Mouse (Mus musculus) stomach, embryonic 14.5 days (tissue): Measurements from ENCODE around the gene Blvrb. TPM values are rescaled to one million over a fixed set of nuclear protein-coding genes. Genes with fewer than 3 reads are reported as not detected.
A peak's percentile ranks its signal among the peaks of the same experiment; 100 is the strongest.

ENCODE experiments used
- ATAC-seq: fragments of 200-750 bp; cut with Nextera tagmentation; 2 replicates; pipeline ENCODE4 v1.8.0; 2017; ENCODE audit warnings: low read depth, moderate TSS enrichment; ENCODE audit not compliant: insufficient number of reproducible peaks, insufficient read depth, low FRiP score
- H3K27ac ChIP-seq: fragments of 300-500 bp; sonication (generic); 2 replicates; pipeline ENCODE4 v1.5.1; 2014; ENCODE audit warnings: mild to moderate bottlenecking, low read length, moderate library complexity, mixed read lengths
- H3K27me3 ChIP-seq: fragments of 300-500 bp; sonication (generic); 2 replicates; pipeline ENCODE4 v1.6.1; 2014; ENCODE audit warnings: low read length, control low read depth, mixed read lengths; ENCODE audit not compliant: control insufficient read depth, insufficient read depth
- H3K36me3 ChIP-seq: fragments of 300-500 bp; sonication (generic); 2 replicates; pipeline ENCODE4 v1.6.1; 2014; ENCODE audit warnings: mild to moderate bottlenecking, control low read depth, low read length, moderate library complexity, mixed read lengths; ENCODE audit not compliant: control insufficient read depth, insufficient read depth
- H3K4me1 ChIP-seq: fragments of 300-500 bp; sonication (generic); 2 replicates; pipeline ENCODE4 v1.6.1; 2014; ENCODE audit warnings: low read length, control low read depth, mixed read lengths; ENCODE audit not compliant: control insufficient read depth, insufficient read depth
- H3K4me2 ChIP-seq: fragments of 300-500 bp; sonication (generic); replicated peaks from 2 replicates; pipeline ENCODE4 v1.6.1; 2014; ENCODE audit warnings: low read depth, low read length, control low read depth
- H3K4me3 ChIP-seq: fragments of 300-500 bp; sonication (generic); 2 replicates; pipeline ENCODE4 v1.5.1; 2014; ENCODE audit warnings: low read depth, low read length, control low read depth
- H3K9ac ChIP-seq: fragments of 300-500 bp; sonication (generic); replicated peaks from 2 replicates; pipeline ENCODE4 v1.6.1; 2014; ENCODE audit warnings: low read depth, mild to moderate bottlenecking, control low read depth, low read length, moderate library complexity, mixed read lengths
- H3K9me3 ChIP-seq: fragments of 300-500 bp; sonication (generic); 2 replicates; pipeline ENCODE4 v1.6.1; 2016; ENCODE audit warnings: low read depth, low read length, control low read depth; ENCODE audit not compliant: control insufficient read depth
- WGBS: fragments of 180-500 bp; shearing (Covaris S2); extraction: QIAGEN DNeasy Blood & Tissue Kit; methylation state at CpG from one replicate; pipeline ENCODE4 v1.1.7; 2014; 5-methylcytosine and 5-hydroxymethylcytosine counted together
- polyA plus RNA-seq: library from polyadenylated mRNA; unstranded; fragments of >200 nt; fragmentation: Nextera tagmentation; extraction: Ambion mirVana; gene quantifications from 2 replicates; pipeline ENCODE4 v1.2.1, GENCODE M21; 2014

The Blvrb gene
- polyA plus RNA-seq, 1 experiment from 2014 or later = 78.3 TPM

- Histone ChIP-seq H3K36me3 (no peaks in the 10 kb centered on the region), H3K27ac (no peak overlapping the region), H3K9ac (no peak overlapping the region), H3K4me3 (no peak overlapping the region), H3K27me3 (no peaks in the 10 kb centered on the region), H3K9me3 (no peaks in the 10 kb centered on the region), H3K4me2 (no peak overlapping the region), H3K4me1 (no peaks in the 10 kb centered on the region)
- no peak for ATAC-seq
- WGBS = 45% methylated on average over 2 of the region's 2 CpGs
Observed at GRCm38 (mm10) chr7:27417151-27417550, 30.6 kb upstream of the Blvrb start.

DNA sequence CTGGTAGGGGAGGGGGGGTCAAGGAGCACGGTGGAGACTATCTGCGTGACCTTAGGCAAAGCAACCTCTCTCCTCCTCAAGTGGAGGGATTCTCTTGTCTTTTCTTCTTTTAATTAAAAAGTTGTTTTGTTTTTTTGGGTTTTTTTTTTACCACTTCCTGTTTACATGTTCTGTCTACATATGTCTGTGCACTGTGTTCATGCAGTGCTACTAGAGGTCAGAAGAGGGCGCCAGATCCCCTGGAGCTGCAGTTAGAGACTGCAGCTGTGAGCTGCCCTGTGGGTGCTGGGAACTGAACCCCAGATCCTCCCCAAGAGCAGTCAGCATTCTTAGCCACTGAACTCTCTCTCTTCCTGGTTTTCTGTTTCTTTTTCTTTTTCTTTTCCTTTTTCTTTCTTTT lies 28.7 kb upstream of the Blvrb start:
- no peak for ATAC-seq
- H3K9me3 ChIP-seq = peaks cover 3% of the 10 kb centered on the region; the same call in 1 of the 2 replicates
- no peaks in the 10 kb centered on the region for H3K36me3 ChIP-seq
- H3K4me3 ChIP-seq = no peak overlapping the region
- H3K9ac ChIP-seq = no peak overlapping the region
- no peaks in the 10 kb centered on the region for H3K27me3 ChIP-seq
- H3K4me2 ChIP-seq = no peak overlapping the region
- no peak overlapping the region for H3K27ac ChIP-seq
- 77% methylated on average over 3 of the region's 3 CpGs for WGBS
- H3K4me1 ChIP-seq = no peaks in the 10 kb centered on the region

DNA sequence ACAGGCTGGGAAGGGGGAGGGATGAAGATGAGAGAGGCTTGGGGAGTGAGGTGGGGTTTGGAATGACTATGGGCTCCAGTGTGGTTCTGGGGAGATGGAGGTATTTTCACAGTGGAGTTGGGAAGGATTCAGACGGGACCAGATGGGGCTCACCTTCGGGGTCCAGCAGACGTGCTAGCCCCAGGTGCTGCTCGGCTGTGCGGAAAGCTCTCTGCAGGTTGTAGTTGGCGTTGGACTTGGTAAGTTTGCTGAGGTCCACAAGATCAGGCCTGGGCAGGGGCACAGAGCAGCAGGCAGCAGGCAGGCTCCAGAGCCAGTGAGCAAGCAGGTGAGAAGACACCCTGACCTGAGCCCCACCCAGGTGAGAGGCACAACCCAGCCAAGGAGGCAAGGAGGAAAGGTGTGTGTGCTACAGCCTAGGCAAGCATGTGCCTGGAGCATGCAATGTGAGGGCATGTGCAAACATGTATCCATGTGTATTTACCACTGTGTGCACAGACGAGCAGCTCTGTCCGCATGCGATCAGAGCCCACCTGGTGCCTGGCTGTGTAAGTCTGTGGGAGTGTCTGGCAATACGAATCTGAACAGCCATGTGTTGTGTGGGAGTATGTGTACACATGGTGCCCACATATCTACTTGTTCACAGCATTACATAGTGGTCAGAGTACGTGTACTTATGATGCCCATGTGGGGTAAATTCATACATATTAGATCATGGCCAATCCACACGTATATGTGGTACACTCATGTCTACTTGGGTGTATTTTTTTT lies 24.0 kb upstream of the Blvrb start:
- no peak overlapping the region for H3K4me3 ChIP-seq
- ATAC-seq = no peak
- H3K4me1 ChIP-seq = no peaks in the 10 kb centered on the region
- H3K27me3 ChIP-seq = no peaks in the 10 kb centered on the region
- H3K27ac ChIP-seq = no peak overlapping the region
- no peaks in the 10 kb centered on the region for H3K36me3 ChIP-seq
- 81% methylated on average over 12 of the region's 12 CpGs for WGBS
- no peak overlapping the region for H3K9ac ChIP-seq
- no peak overlapping the region for H3K4me2 ChIP-seq
- peaks cover 3% of the 10 kb centered on the region; the same call in 1 of the 2 replicates for H3K9me3 ChIP-seq

- ATAC-seq = no peak
- WGBS = 87% methylated on average over 1 of the region's 1 CpGs
Observed at GRCm38 (mm10) chr7:27427387-27427786, 20.4 kb upstream of the Blvrb start.

GRCm38 (mm10) chr7:27428002-27428401 lies 19.8 kb upstream of the Blvrb start:
- 74% methylated on average over 11 of the region's 11 CpGs for WGBS
- H3K36me3 ChIP-seq = no peaks in the 10 kb centered on the region

More at GRCm38 (mm10) chr7:27427387-27427786, 20.4 kb upstream of the Blvrb start:
- no peak overlapping the region for H3K9ac ChIP-seq
- no peaks in the 10 kb centered on the region for H3K27me3 ChIP-seq
- no peak overlapping the region for H3K27ac ChIP-seq
- peaks cover 8% of the 10 kb centered on the region; the same call in 1 of the 2 replicates for H3K9me3 ChIP-seq
- H3K36me3 ChIP-seq = no peaks in the 10 kb centered on the region
- H3K4me3 ChIP-seq = no peak overlapping the region
- no peak overlapping the region for H3K4me2 ChIP-seq
- no peaks in the 10 kb centered on the region for H3K4me1 ChIP-seq

DNA sequence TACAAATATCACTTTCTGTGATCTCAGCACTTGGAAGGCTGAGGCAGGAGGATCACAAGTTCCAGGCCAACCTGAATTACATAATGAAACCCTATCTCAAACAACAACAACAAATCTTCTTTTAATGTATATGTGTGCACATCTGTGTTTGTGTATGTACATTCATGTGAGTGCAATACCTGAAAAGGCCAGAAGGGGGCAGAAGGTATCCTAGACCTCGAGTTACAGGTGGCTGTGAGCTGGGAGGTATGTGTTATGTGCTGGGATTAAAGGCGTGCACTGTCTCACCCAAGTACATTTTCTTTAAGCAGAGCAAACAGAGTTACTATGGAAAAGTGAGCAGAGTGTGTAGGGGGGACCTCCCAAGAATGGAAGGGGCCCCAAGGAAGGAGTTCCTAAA lies 18.6 kb upstream of the Blvrb start:
- WGBS = 56% methylated on average over 2 of the region's 2 CpGs
- Histone ChIP-seq H3K9ac (no peak overlapping the region), H3K4me2 (no peak overlapping the region), H3K4me3 (no peak overlapping the region), H3K27ac (no peak overlapping the region), H3K36me3 (no peaks in the 10 kb centered on the region), H3K4me1 (no peaks in the 10 kb centered on the region), H3K9me3 (peaks cover 6% of the 10 kb centered on the region; the same call in 1 of the 2 replicates), H3K27me3 (no peaks in the 10 kb centered on the region)
- no peak for ATAC-seq

More at GRCm38 (mm10) chr7:27428002-27428401, 19.8 kb upstream of the Blvrb start:
- H3K9ac ChIP-seq = no peak overlapping the region
- no peak overlapping the region for H3K4me3 ChIP-seq
- H3K4me2 ChIP-seq = no peak overlapping the region
- ATAC-seq = no peak
- no peak overlapping the region for H3K27ac ChIP-seq
- H3K4me1 ChIP-seq = no peaks in the 10 kb centered on the region
- H3K9me3 ChIP-seq = peaks cover 6% of the 10 kb centered on the region; the same call in 1 of the 2 replicates
- no peaks in the 10 kb centered on the region for H3K27me3 ChIP-seq

- H3K27ac ChIP-seq = no peak overlapping the region
- no peak overlapping the region for H3K9ac ChIP-seq
- peaks cover 6% of the 10 kb centered on the region; the same call in 1 of the 2 replicates for H3K9me3 ChIP-seq
- H3K4me3 ChIP-seq = no peak overlapping the region
- peak; percentile 28; the same call in 1 of the 2 replicates for ATAC-seq
- H3K4me1 ChIP-seq = no peaks in the 10 kb centered on the region
- H3K4me2 ChIP-seq = no peak overlapping the region
- H3K36me3 ChIP-seq = no peaks in the 10 kb centered on the region
- WGBS = 33% methylated on average over 10 of the region's 10 CpGs
- peaks cover 3% of the 10 kb centered on the region; the same call in 1 of the 2 replicates for H3K27me3 ChIP-seq
Observed at GRCm38 (mm10) chr7:27433349-27433748, 14.4 kb upstream of the Blvrb start.

DNA sequence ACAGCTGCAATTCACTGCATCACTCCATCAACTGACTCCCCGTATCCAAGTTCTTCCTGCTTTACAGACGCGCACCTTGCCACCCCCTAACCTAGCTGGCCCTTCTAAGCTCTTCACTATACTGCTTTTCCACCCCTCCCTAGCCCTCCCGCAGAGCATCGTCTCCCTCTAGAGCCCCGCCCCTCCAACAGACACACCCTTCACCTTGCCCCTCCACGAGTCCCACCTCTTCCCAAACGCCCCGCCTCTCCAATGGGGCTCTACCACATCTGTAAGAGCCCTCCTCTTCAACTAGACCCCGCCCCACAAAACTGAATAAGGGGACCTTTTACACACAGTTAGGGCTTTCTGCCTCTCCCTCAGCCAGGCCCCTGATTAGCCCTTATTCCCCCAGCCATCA lies 14.0 kb upstream of the Blvrb start:
- 10% methylated on average over 10 of the region's 10 CpGs for WGBS
- Histone ChIP-seq H3K9ac (no peak overlapping the region), H3K4me1 (no peaks in the 10 kb centered on the region), H3K9me3 (peaks cover 6% of the 10 kb centered on the region; the same call in 1 of the 2 replicates), H3K27me3 (peaks cover 3% of the 10 kb centered on the region; the same call in 1 of the 2 replicates), H3K4me2 (no peak overlapping the region), H3K36me3 (no peaks in the 10 kb centered on the region), H3K27ac (no peak overlapping the region), H3K4me3 (no peak overlapping the region)
- peak; percentile 28; the same call in 1 of the 2 replicates for ATAC-seq
